Mouse (Mus musculus): ENCODE data around the gene Adnp. TPM values are rescaled to one million over a fixed set of nuclear protein-coding genes. Genes with fewer than 3 reads are reported as not detected.
A peak's percentile ranks its signal among the peaks of the same experiment; 100 is the strongest.

The Adnp gene
- total RNA-seq (2022): 10 to 100 TPM; 65.9 to 78.9 (median 72.1) TPM

- peak; percentile 91 to 94 for DNase-seq (ENCODE audit: low spot score in 2 of 2)
These were observed at the start of gene Adnp for GRCm38 (mm10) chr2:168206725-168207644. TSS of gene Adnp (minus strand) at chr2:168207112.

- no peak for DNase-seq (ENCODE audit: low spot score in 2 of 2)
These were observed 49.6 kb upstream of the Adnp start for GRCm38 (mm10) chr2:168256506-168256905.

GRCm38 (mm10) chr2:168253822-168254221, 46.9 kb upstream of the Adnp start:
- DNase-seq (ENCODE audit: low spot score in 2 of 2): peak in 1 of 2 experiments; percentile 59

GRCm38 (mm10) chr2:168252639-168253292, 45.9 kb upstream of the Adnp start:
- DNase-seq (ENCODE audit: low spot score in 2 of 2): no peak

- peak; percentile 71 to 72 for DNase-seq (ENCODE audit: low spot score in 2 of 2)
These were observed 43.4 kb upstream of the Adnp start for GRCm38 (mm10) chr2:168250270-168250669.

- DNase-seq (ENCODE audit: low spot score in 2 of 2): no peak
These were observed 41.9 kb upstream of the Adnp start for GRCm38 (mm10) chr2:168248856-168249245.

GRCm38 (mm10) chr2:168248167-168248855, 41.4 kb upstream of the Adnp start:
- DNase-seq (ENCODE audit: low spot score in 2 of 2): no peak

GRCm38 (mm10) chr2:168245571-168245970, 38.7 kb upstream of the Adnp start:
- no peak for DNase-seq (ENCODE audit: low spot score in 2 of 2)

GRCm38 (mm10) chr2:168243278-168243677, 36.4 kb upstream of the Adnp start:
- DNase-seq (ENCODE audit: low spot score in 2 of 2): no peak

GRCm38 (mm10) chr2:168242841-168243240, 35.9 kb upstream of the Adnp start:
- DNase-seq (ENCODE audit: low spot score in 2 of 2): no peak

GRCm38 (mm10) chr2:168238335-168238734, 31.4 kb upstream of the Adnp start:
- DNase-seq (ENCODE audit: low spot score in 2 of 2): no peak

GRCm38 (mm10) chr2:168233286-168233685, 26.4 kb upstream of the Adnp start:
- no peak for DNase-seq (ENCODE audit: low spot score in 2 of 2)

GRCm38 (mm10) chr2:168231471-168231829, 24.5 kb upstream of the Adnp start:
- DNase-seq (ENCODE audit: low spot score in 2 of 2): no peak

GRCm38 (mm10) chr2:168230773-168231470, 24.0 kb upstream of the Adnp start:
- peak in 1 of 2 experiments; percentile 37 for DNase-seq (ENCODE audit: low spot score in 2 of 2)

GRCm38 (mm10) chr2:168230026-168230728, 23.3 kb upstream of the Adnp start, which contains the start of the genes Gm20716, Dpm1 and Mocs3:
TSS of gene Gm20716 (minus strand) at chr2:168230364.
TSS of gene Dpm1 (minus strand) at chr2:168230591.
TSS of gene Mocs3 (plus strand) at chr2:168230622.
- peak; percentile 83 to 92 for DNase-seq (ENCODE audit: low spot score in 2 of 2)

GRCm38 (mm10) chr2:168229116-168230025, 22.5 kb upstream of the Adnp start:
- no peak for DNase-seq (ENCODE audit: low spot score in 2 of 2)

- no peak for DNase-seq (ENCODE audit: low spot score in 2 of 2)
These were observed 16.4 kb upstream of the Adnp start for GRCm38 (mm10) chr2:168223326-168223725.

GRCm38 (mm10) chr2:168213788-168214397, 7.0 kb upstream of the Adnp start:
- DNase-seq (ENCODE audit: low spot score in 2 of 2): no peak

GRCm38 (mm10) chr2:168207883-168208282, 971 bp upstream of the Adnp start:
- peak in 1 of 2 experiments; percentile 22 for DNase-seq (ENCODE audit: low spot score in 2 of 2)
